Mouse (Mus musculus): ENCODE results near the gene Catspere2. TPM values are rescaled to one million over a fixed set of nuclear protein-coding genes. Genes with fewer than 3 reads are reported as not detected.

The Catspere2 gene
- polyA plus RNA-seq, 1 experiment from 2014 or later: 0.15 TPM

Other genes starting within 250 kb of the Catspere2 start
- 48.7 and 50.3 TPM in 2 replicates for gene Adss, start 186.9 kb upstream of the Catspere2 start, polyA plus RNA-seq (2016; fragmentation: Nextera tagmentation; extraction: Ambion mirVana)
- gene Desi2, start 204.0 kb downstream of the Catspere2 start, polyA plus RNA-seq (2016; fragmentation: Nextera tagmentation; extraction: Ambion mirVana): 19.6 and 20.5 TPM in 2 replicates

Measured in midbrain, embryonic 12.5 days (tissue).